Mouse (Mus musculus) kidney, postnatal 14 days (tissue): ENCODE measurements around the gene Itk.

Experiments
- DNase-seq: peaks from one replicate; pipeline ENCODE4 v3.0.0; 2022; ENCODE audit warnings: mixed read lengths

Itk gene

GRCm38 (mm10) chr11:46305881-46306520, 83.3 kb downstream of the Itk start:
- no peak for DNase-seq

GRCm38 (mm10) chr11:46304864-46305710, 84.2 kb downstream of the Itk start:
- DNase-seq, result no peak

- DNase-seq, result no peak
Observed at GRCm38 (mm10) chr11:46304093-46304492, 85.2 kb downstream of the Itk start.

- DNase-seq, result peak; percentile 44
Observed at GRCm38 (mm10) chr11:46302471-46302870, 86.8 kb downstream of the Itk start.

GRCm38 (mm10) chr11:46301579-46302248, 87.6 kb downstream of the Itk start:
- no peak for DNase-seq

GRCm38 (mm10) chr11:46299901-46300300, 89.4 kb downstream of the Itk start:
- DNase-seq, result no peak

GRCm38 (mm10) chr11:46298889-46299785, 90.2 kb downstream of the Itk start:
- peak; percentile 53 for DNase-seq

- no peak for DNase-seq
Observed at GRCm38 (mm10) chr11:46294390-46294789, 94.9 kb downstream of the Itk start.

- DNase-seq, result peak; percentile 80
Observed at GRCm38 (mm10) chr11:46293491-46293890, 95.8 kb downstream of the Itk start.

- DNase-seq, result peak; percentile 73
Observed at GRCm38 (mm10) chr11:46290988-46291405, 98.3 kb downstream of the Itk start.

- peak; percentile 67 for DNase-seq
Observed at GRCm38 (mm10) chr11:46289561-46289960, 99.8 kb downstream of the Itk start.

GRCm38 (mm10) chr11:46289022-46289421, 100.3 kb downstream of the Itk start:
- no peak for DNase-seq

GRCm38 (mm10) chr11:46288091-46288490, 101.2 kb downstream of the Itk start:
- DNase-seq, result no peak

- DNase-seq, result peak; percentile 85
Observed at GRCm38 (mm10) chr11:46286803-46287202, 102.5 kb downstream of the Itk start.

GRCm38 (mm10) chr11:46283800-46284199, 105.5 kb downstream of the Itk start:
- DNase-seq, result no peak

GRCm38 (mm10) chr11:46282612-46283011, 106.7 kb downstream of the Itk start:
- no peak for DNase-seq

- no peak for DNase-seq
Observed at GRCm38 (mm10) chr11:46278709-46279108, 110.6 kb downstream of the Itk start.

- DNase-seq, result no peak
Observed at GRCm38 (mm10) chr11:46278140-46278539, 111.2 kb downstream of the Itk start.

GRCm38 (mm10) chr11:46276778-46277177, 112.5 kb downstream of the Itk start:
- DNase-seq, result peak; percentile 54

- DNase-seq, result no peak
Observed at GRCm38 (mm10) chr11:46276168-46276567, 113.1 kb downstream of the Itk start.

GRCm38 (mm10) chr11:46275302-46275701, 114.0 kb downstream of the Itk start:
- peak; percentile 78 for DNase-seq
